Mouse (Mus musculus): ENCODE measurements around the gene Man1a2. TPM values are rescaled to one million over a fixed set of nuclear protein-coding genes. Genes with fewer than 3 reads are reported as not detected.

Man1a2 gene
- polyA plus RNA-seq (2015; fragmentation: Nextera tagmentation; extraction: Ambion mirVana): 52.6 and 68.7 TPM in 2 replicates

GRCm38 (mm10) chr3:100685087-100685762 is at the start of gene Man1a2:
Gene Man1a2, minus strand, starts transcription at chr3:100685503.
- WGBS: under 1% methylated on average over 51 of the region's 92 CpGs
- Histone ChIP-seq H3K27ac (replicated peaks) (peak within 1 kb of the TSS; percentile 97), H3K4me3 (ENCODE audit: low read depth, low read length) (peak within 1 kb of the TSS; percentile 87), H3K9me3 (ENCODE audit: control insufficient read depth, low read length) (no peaks in the 10 kb centered on the region), H3K4me1 (replicated peaks; ENCODE audit: control insufficient read depth, insufficient read depth) (peaks cover 5% of the 10 kb centered on the region; the same call in 1 of the 2 replicates), H3K4me2 (replicated peaks; ENCODE audit: low read depth) (peak within 1 kb of the TSS; percentile 66), H3K36me3 (ENCODE audit: control insufficient read depth, insufficient read depth, low read length) (no peaks in the 10 kb centered on the region), H3K27me3 (ENCODE audit: control insufficient read depth, insufficient read depth, low read length) (no peaks in the 10 kb centered on the region), H3K9ac (ENCODE audit: low read length) (peak within 1 kb of the TSS; percentile 93)
- TF ChIP-seq EP300 (optimal IDR thresholded peaks at IDR 0.05) (no peak), CTCF (IDR thresholded peaks at IDR 0.05; ENCODE audit: low read depth) (no peak)
- ATAC-seq (ENCODE audit: low FRiP score, low TSS enrichment) (peak; percentile 89), DNase-seq (ENCODE audit: low spot score) (peak; percentile 87)

DNA sequence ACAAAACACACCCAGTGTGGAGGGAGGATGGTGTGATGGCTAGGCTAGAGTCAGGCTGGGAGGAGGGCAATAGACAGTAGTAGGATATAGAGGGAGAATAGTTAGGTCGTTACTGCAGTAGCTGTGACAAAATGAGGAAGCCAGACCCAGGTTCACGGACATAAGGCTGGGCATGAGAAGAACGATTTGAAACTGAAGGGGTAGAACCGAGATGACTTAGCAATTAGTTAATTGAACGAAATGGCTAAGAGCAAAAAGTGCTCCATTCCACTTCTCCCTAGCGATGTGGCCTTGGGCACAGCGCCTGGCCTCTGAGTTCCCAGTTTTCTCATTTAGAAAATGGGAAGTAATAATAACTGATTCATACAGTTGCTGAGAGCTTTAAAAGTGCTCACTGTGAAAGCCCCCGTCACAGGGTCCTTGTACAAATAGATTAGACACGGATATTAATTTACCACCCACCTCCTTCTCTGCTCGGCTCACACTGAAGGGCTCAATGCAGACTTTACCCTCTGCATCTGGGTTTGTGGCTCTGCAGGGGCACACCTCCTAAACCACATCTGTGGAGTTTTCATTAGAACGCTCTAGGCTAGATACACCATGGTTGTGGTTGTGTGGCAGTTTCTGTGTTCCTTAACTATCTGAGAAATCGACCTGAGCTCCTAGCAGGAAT is 49.3 kb upstream of the Man1a2 start:
- no peak overlapping the region for H3K4me2 ChIP-seq (replicated peaks; ENCODE audit: low read depth)
- H3K4me1 ChIP-seq (replicated peaks; ENCODE audit: control insufficient read depth, insufficient read depth): no peaks in the 10 kb centered on the region
- H3K27me3 ChIP-seq (ENCODE audit: control insufficient read depth, insufficient read depth, low read length): no peaks in the 10 kb centered on the region
- no peak for TF ChIP-seq CTCF (IDR thresholded peaks at IDR 0.05; ENCODE audit: low read depth)
- TF ChIP-seq EP300 (optimal IDR thresholded peaks at IDR 0.05): no peak
- H3K36me3 ChIP-seq (ENCODE audit: control insufficient read depth, insufficient read depth, low read length): no peaks in the 10 kb centered on the region
- no peak overlapping the region for H3K27ac ChIP-seq (replicated peaks)
- no peaks in the 10 kb centered on the region for H3K9me3 ChIP-seq (ENCODE audit: control insufficient read depth, low read length)
- H3K4me3 ChIP-seq (ENCODE audit: low read depth, low read length): no peak overlapping the region
- no peak for ATAC-seq (ENCODE audit: low FRiP score, low TSS enrichment)
- no peak overlapping the region for H3K9ac ChIP-seq (ENCODE audit: low read length)
- DNase-seq (ENCODE audit: low spot score): no peak
- 77% methylated on average over 12 of the region's 12 CpGs for WGBS

- no peaks in the 10 kb centered on the region for H3K9me3 ChIP-seq (ENCODE audit: control insufficient read depth, low read length)
- DNase-seq (ENCODE audit: low spot score) (no peak), ATAC-seq (ENCODE audit: low FRiP score, low TSS enrichment) (no peak)
- no peaks in the 10 kb centered on the region for H3K36me3 ChIP-seq (ENCODE audit: control insufficient read depth, insufficient read depth, low read length)
- no peak overlapping the region for H3K4me3 ChIP-seq (ENCODE audit: low read depth, low read length)
- no peak overlapping the region for H3K9ac ChIP-seq (ENCODE audit: low read length)
- no peak overlapping the region for H3K27ac ChIP-seq (replicated peaks)
- TF ChIP-seq CTCF (IDR thresholded peaks at IDR 0.05; ENCODE audit: low read depth) (no peak), EP300 (optimal IDR thresholded peaks at IDR 0.05) (no peak)
- no peak overlapping the region for H3K4me2 ChIP-seq (replicated peaks; ENCODE audit: low read depth)
- 81% methylated on average over 11 of the region's 11 CpGs for WGBS
- no peaks in the 10 kb centered on the region for H3K4me1 ChIP-seq (replicated peaks; ENCODE audit: control insufficient read depth, insufficient read depth)
- no peaks in the 10 kb centered on the region for H3K27me3 ChIP-seq (ENCODE audit: control insufficient read depth, insufficient read depth, low read length)
Observed at GRCm38 (mm10) chr3:100731896-100732295, 46.6 kb upstream of the Man1a2 start.

DNA sequence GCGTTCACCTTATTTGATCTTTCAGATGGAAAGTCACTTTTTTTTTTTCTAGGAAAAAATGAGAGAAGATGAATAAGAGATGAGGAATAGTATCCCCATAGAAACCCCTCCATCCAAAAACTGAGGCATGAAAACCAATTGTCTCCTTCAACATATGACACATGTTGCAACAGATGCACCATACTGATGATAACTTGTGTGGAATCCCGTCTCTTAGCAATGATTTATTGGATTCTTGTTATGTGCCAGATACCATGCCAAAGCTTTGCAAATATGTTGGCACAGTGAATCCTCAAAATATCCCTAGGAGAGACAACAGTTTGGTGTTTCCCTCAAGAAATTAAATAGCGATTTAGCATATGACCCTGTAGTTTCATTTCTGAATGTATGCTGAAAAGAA is 46.0 kb upstream of the Man1a2 start:
- no peaks in the 10 kb centered on the region for H3K27me3 ChIP-seq (ENCODE audit: control insufficient read depth, insufficient read depth, low read length)
- H3K4me2 ChIP-seq (replicated peaks; ENCODE audit: low read depth): no peak overlapping the region
- H3K9ac ChIP-seq (ENCODE audit: low read length): no peak overlapping the region
- 84% methylated on average over 3 of the region's 3 CpGs for WGBS
- TF ChIP-seq EP300 (optimal IDR thresholded peaks at IDR 0.05): no peak
- TF ChIP-seq CTCF (IDR thresholded peaks at IDR 0.05; ENCODE audit: low read depth): no peak
- no peaks in the 10 kb centered on the region for H3K9me3 ChIP-seq (ENCODE audit: control insufficient read depth, low read length)
- no peaks in the 10 kb centered on the region for H3K4me1 ChIP-seq (replicated peaks; ENCODE audit: control insufficient read depth, insufficient read depth)
- ATAC-seq (ENCODE audit: low FRiP score, low TSS enrichment): no peak
- H3K4me3 ChIP-seq (ENCODE audit: low read depth, low read length): no peak overlapping the region
- no peak for DNase-seq (ENCODE audit: low spot score)
- H3K36me3 ChIP-seq (ENCODE audit: control insufficient read depth, insufficient read depth, low read length): no peaks in the 10 kb centered on the region
- H3K27ac ChIP-seq (replicated peaks): no peak overlapping the region

- Histone ChIP-seq H3K9ac (ENCODE audit: low read length) (no peak overlapping the region), H3K4me1 (replicated peaks; ENCODE audit: control insufficient read depth, insufficient read depth) (no peaks in the 10 kb centered on the region), H3K27ac (replicated peaks) (no peak overlapping the region), H3K27me3 (ENCODE audit: control insufficient read depth, insufficient read depth, low read length) (no peaks in the 10 kb centered on the region), H3K9me3 (ENCODE audit: control insufficient read depth, low read length) (no peaks in the 10 kb centered on the region), H3K36me3 (ENCODE audit: control insufficient read depth, insufficient read depth, low read length) (no peaks in the 10 kb centered on the region), H3K4me3 (ENCODE audit: low read depth, low read length) (no peak overlapping the region), H3K4me2 (replicated peaks; ENCODE audit: low read depth) (no peak overlapping the region)
- WGBS: 78% methylated on average over 4 of the region's 4 CpGs
- DNase-seq (ENCODE audit: low spot score) (no peak), ATAC-seq (ENCODE audit: low FRiP score, low TSS enrichment) (no peak)
- TF ChIP-seq CTCF (IDR thresholded peaks at IDR 0.05; ENCODE audit: low read depth) (no peak), EP300 (optimal IDR thresholded peaks at IDR 0.05) (no peak)
Observed at GRCm38 (mm10) chr3:100728008-100728712, 42.9 kb upstream of the Man1a2 start.
